Mouse (Mus musculus): ENCODE measurements at regions not wholly inside any gene's neighbourhood (a gene's known extent, or its start where the extent isn't known, plus 50 kb on each side); places are given as distances from the start of the nearest gene placed in this dataset.

- no peak for TF ChIP-seq CTCF (IDR thresholded peaks at IDR 0.05; ENCODE audit: low read depth)
- no peak for TF ChIP-seq EP300 (IDR thresholded peaks at IDR 0.05; ENCODE audit: low read depth)
These were observed 95.0 kb upstream of the Aco1 start for GRCm38 (mm10) chr4:40047846-40048245.

GRCm38 (mm10) chr4:40049086-40049485, 93.8 kb upstream of the Aco1 start:
- Histone ChIP-seq H3K27ac (ENCODE audit: low read depth) (no peak overlapping the region), H3K4me3 (ENCODE audit: low read depth, low read length) (no peak overlapping the region), H3K4me2 (ENCODE audit: low read depth, low read length) (no peak overlapping the region), H3K4me1 (ENCODE audit: insufficient read depth) (no peaks in the 10 kb centered on the region), H3K27me3 (ENCODE audit: insufficient read depth, low read length) (no peaks in the 10 kb centered on the region), H3K9me3 (ENCODE audit: low read length) (no peaks in the 10 kb centered on the region), H3K9ac (replicated peaks) (no peak overlapping the region), H3K36me3 (replicated peaks; ENCODE audit: insufficient read depth, low read length) (no peaks in the 10 kb centered on the region)
- DNase-seq (no peak), ATAC-seq (no peak)
- WGBS (ENCODE audit: insufficient replicate concordance): 77% methylated on average over 6 of the region's 6 CpGs
- no peak for TF ChIP-seq CTCF (IDR thresholded peaks at IDR 0.05; ENCODE audit: low read depth)

More at GRCm38 (mm10) chr4:40047846-40048245, 95.0 kb upstream of the Aco1 start:
- Histone ChIP-seq H3K27me3 (ENCODE audit: insufficient read depth, low read length) (no peaks in the 10 kb centered on the region), H3K4me3 (ENCODE audit: low read depth, low read length) (no peak overlapping the region), H3K9ac (replicated peaks) (no peak overlapping the region), H3K9me3 (ENCODE audit: low read length) (no peaks in the 10 kb centered on the region), H3K4me1 (ENCODE audit: insufficient read depth) (no peaks in the 10 kb centered on the region), H3K27ac (ENCODE audit: low read depth) (no peak overlapping the region), H3K36me3 (replicated peaks; ENCODE audit: insufficient read depth, low read length) (no peaks in the 10 kb centered on the region), H3K4me2 (ENCODE audit: low read depth, low read length) (no peak overlapping the region)
- WGBS (ENCODE audit: insufficient replicate concordance): 90% methylated on average over 10 of the region's 10 CpGs
- ATAC-seq: no peak
- DNase-seq: no peak

DNA sequence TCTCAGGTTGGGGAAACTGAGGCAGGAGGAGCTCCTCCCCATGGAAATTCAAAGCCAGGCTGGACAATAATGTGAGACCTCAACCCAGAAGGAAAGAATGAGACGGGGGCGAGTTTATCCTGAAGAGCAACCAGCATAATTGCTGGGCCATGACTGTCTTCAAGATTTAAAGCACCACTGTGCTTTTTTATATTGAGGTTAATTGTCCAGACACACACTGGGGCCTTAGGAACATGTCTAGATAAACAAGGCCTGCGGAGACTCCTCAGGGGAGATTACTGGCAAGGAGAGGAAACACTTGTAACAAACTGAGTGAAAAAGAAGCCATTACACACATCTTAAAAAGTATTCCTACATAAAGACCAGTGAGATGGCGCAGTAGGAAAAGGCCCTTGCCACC, 91.0 kb upstream of the Aco1 start:
- TF ChIP-seq EP300 (IDR thresholded peaks at IDR 0.05; ENCODE audit: low read depth) (no peak), CTCF (IDR thresholded peaks at IDR 0.05; ENCODE audit: low read depth) (no peak)
- Histone ChIP-seq H3K4me1 (ENCODE audit: insufficient read depth) (no peaks in the 10 kb centered on the region), H3K9ac (replicated peaks) (no peak overlapping the region), H3K9me3 (ENCODE audit: low read length) (no peaks in the 10 kb centered on the region), H3K27ac (ENCODE audit: low read depth) (no peak overlapping the region), H3K36me3 (replicated peaks; ENCODE audit: insufficient read depth, low read length) (no peaks in the 10 kb centered on the region), H3K27me3 (ENCODE audit: insufficient read depth, low read length) (no peaks in the 10 kb centered on the region), H3K4me3 (ENCODE audit: low read depth, low read length) (no peak overlapping the region), H3K4me2 (ENCODE audit: low read depth, low read length) (no peak overlapping the region)
- 74% methylated on average over 4 of the region's 4 CpGs for WGBS (ENCODE audit: insufficient replicate concordance)
- DNase-seq (no peak), ATAC-seq (no peak)

GRCm38 (mm10) chr4:40053391-40053790, 89.5 kb upstream of the Aco1 start:
- H3K27me3 ChIP-seq (ENCODE audit: insufficient read depth, low read length): no peaks in the 10 kb centered on the region
- no peak overlapping the region for H3K4me2 ChIP-seq (ENCODE audit: low read depth, low read length)
- H3K9ac ChIP-seq (replicated peaks): no peak overlapping the region
- DNase-seq (no peak), ATAC-seq (no peak)
- H3K4me3 ChIP-seq (ENCODE audit: low read depth, low read length): no peak overlapping the region
- H3K36me3 ChIP-seq (replicated peaks; ENCODE audit: insufficient read depth, low read length): no peaks in the 10 kb centered on the region
- no peaks in the 10 kb centered on the region for H3K4me1 ChIP-seq (ENCODE audit: insufficient read depth)
- H3K27ac ChIP-seq (ENCODE audit: low read depth): no peak overlapping the region
- WGBS (ENCODE audit: insufficient replicate concordance): 75% methylated on average over 2 of the region's 2 CpGs
- no peaks in the 10 kb centered on the region for H3K9me3 ChIP-seq (ENCODE audit: low read length)
- TF ChIP-seq CTCF (IDR thresholded peaks at IDR 0.05; ENCODE audit: low read depth) (no peak), EP300 (IDR thresholded peaks at IDR 0.05; ENCODE audit: low read depth) (no peak)

GRCm38 (mm10) chr4:40063751-40064456, 79.0 kb upstream of the Aco1 start:
- TF ChIP-seq EP300 (IDR thresholded peaks at IDR 0.05; ENCODE audit: low read depth) (no peak), CTCF (IDR thresholded peaks at IDR 0.05; ENCODE audit: low read depth) (no peak)
- Histone ChIP-seq H3K27me3 (ENCODE audit: insufficient read depth, low read length) (no peaks in the 10 kb centered on the region), H3K4me3 (ENCODE audit: low read depth, low read length) (no peak overlapping the region), H3K9me3 (ENCODE audit: low read length) (no peaks in the 10 kb centered on the region), H3K36me3 (replicated peaks; ENCODE audit: insufficient read depth, low read length) (no peaks in the 10 kb centered on the region), H3K4me2 (ENCODE audit: low read depth, low read length) (no peak overlapping the region), H3K4me1 (ENCODE audit: insufficient read depth) (no peaks in the 10 kb centered on the region), H3K27ac (ENCODE audit: low read depth) (no peak overlapping the region), H3K9ac (replicated peaks) (no peak overlapping the region)
- DNase-seq (no peak), ATAC-seq (no peak)
- 77% methylated on average over 3 of the region's 3 CpGs for WGBS (ENCODE audit: insufficient replicate concordance)

- no peaks in the 10 kb centered on the region for H3K27me3 ChIP-seq (ENCODE audit: insufficient read depth, low read length)
- H3K9me3 ChIP-seq (ENCODE audit: low read length): no peaks in the 10 kb centered on the region
- ATAC-seq: no peak
- no peak overlapping the region for H3K4me3 ChIP-seq (ENCODE audit: low read depth, low read length)
- no peak for TF ChIP-seq EP300 (IDR thresholded peaks at IDR 0.05; ENCODE audit: low read depth)
- TF ChIP-seq CTCF (IDR thresholded peaks at IDR 0.05; ENCODE audit: low read depth): no peak
- no peaks in the 10 kb centered on the region for H3K4me1 ChIP-seq (ENCODE audit: insufficient read depth)
- H3K36me3 ChIP-seq (replicated peaks; ENCODE audit: insufficient read depth, low read length): no peaks in the 10 kb centered on the region
- H3K9ac ChIP-seq (replicated peaks): no peak overlapping the region
- H3K4me2 ChIP-seq (ENCODE audit: low read depth, low read length): no peak overlapping the region
- no peak overlapping the region for H3K27ac ChIP-seq (ENCODE audit: low read depth)
- no peak for DNase-seq
- WGBS (ENCODE audit: insufficient replicate concordance): 75% methylated on average over 9 of the region's 9 CpGs
These were observed 78.4 kb upstream of the Aco1 start for GRCm38 (mm10) chr4:40064457-40064836.
